Mouse (Mus musculus) testis, adult 2 months (tissue): Measurements from ENCODE around the gene Mtus2.

ENCODE experiments used
- CTCF ChIP-seq: fragments of 200-500 bp; IDR thresholded peaks from 2 replicates; pipeline ENCODE4 v1.5.1; 2012; ENCODE audit warnings: low read depth, mild to moderate bottlenecking, inconsistent platforms, low read length, moderate library complexity; ENCODE audit not compliant: control insufficient read depth, insufficient read depth, insufficient replicate concordance
- POLR2A ChIP-seq: fragments of 200-500 bp; IDR thresholded peaks from 2 replicates; pipeline ENCODE4 v1.6.1; 2012; ENCODE audit warnings: low read depth, mild to moderate bottlenecking, inconsistent platforms, low read length, moderate library complexity; ENCODE audit not compliant: control insufficient read depth

GRCm38 (mm10) chr5:148332622-148332974, 375.5 kb downstream of the Mtus2 start:
- TF ChIP-seq CTCF (peak; percentile 82), POLR2A (no peak)
